Mouse (Mus musculus) C3H10T1/2 (cell line): ENCODE measurements around the gene Lztfl1. TPM values are rescaled to one million over a fixed set of nuclear protein-coding genes. Genes with fewer than 3 reads are reported as not detected.

ENCODE experiments used
- polyA plus RNA-seq, 2 experiments: library from polyadenylated mRNA; unstranded; fragments of >200 nt; fragmentation: generic; extraction: Trizol; gene quantifications; one replicate each; pipeline ENCODE4 v1.2.1; 2012; ENCODE audit warnings: missing spikeins in 2 of 2

Lztfl1 gene
- 1 to 10 TPM in 1 of 2 experiments, under 1 TPM in 1; 0.21 to 4.5 TPM for polyA plus RNA-seq

GRCm38 (mm10) chr9:123717186-123718008 lies at the start of gene Lztfl1:
Gene Lztfl1, minus strand, starts transcription at chr9:123717697.

GRCm38 (mm10) chr9:123678327-123679105 lies 39.0 kb downstream of the Lztfl1 start, which contains the start of the genes Ccr9 and Slc6a20a:
Gene Ccr9, plus strand, starts transcription at chr9:123678439.
Gene Slc6a20a, minus strand, starts transcription at chr9:123678885.

Other genes starting within 250 kb of the Lztfl1 start
- 10 to 100 TPM in 1 of 2 experiments, 1 to 10 TPM in 1; 7.7 to 21.0 TPM for gene Limd1, start 239.0 kb downstream of the Lztfl1 start, polyA plus RNA-seq
- 1 to 10 TPM in 1 of 2 experiments, under 1 TPM in 1; 0.46 to 5.9 TPM for gene Sacm1l, start 187.9 kb downstream of the Lztfl1 start, polyA plus RNA-seq
- under 1 TPM; 0.01 to 0.07 TPM for gene Slc6a20b, start 85.1 kb downstream of the Lztfl1 start, polyA plus RNA-seq
- under 1 TPM in 1 of 2 experiments, not detected in 1; 0.02 TPM for gene Ccr9, start 39.3 kb downstream of the Lztfl1 start, polyA plus RNA-seq
- gene Slc6a20a, start 38.8 kb downstream of the Lztfl1 start, polyA plus RNA-seq: not detected
- under 1 TPM; 0.04 to 0.05 TPM for gene Cxcr6, start 88.8 kb upstream of the Lztfl1 start, polyA plus RNA-seq
- 1 to 10 TPM in 1 of 2 experiments, under 1 TPM in 1; 0.27 to 4.4 TPM for gene Fyco1, start 134.2 kb upstream of the Lztfl1 start, polyA plus RNA-seq
- under 1 TPM in 1 of 2 experiments, not detected in 1; 0.02 TPM for gene Xcr1, start 144.3 kb upstream of the Lztfl1 start, polyA plus RNA-seq